In genomic region chr14:72709710-72710340, GRCm38 (mm10) we compare ENCODE assay signal across 8 mouse cellular contexts. TPM values are rescaled to one million over a fixed set of nuclear protein-coding genes. Genes with fewer than 3 reads are reported as not detected.
DNase-seq lines count a peak whose midpoint lies in the region; ATAC-seq and TF ChIP-seq lines count a peak whose summit lies in the region.

Gene Fndc3a, minus strand, starts transcription at chr14:72710003.

- no peak for TF ChIP-seq EP300 in liver, embryonic 14.5 days (IDR thresholded peaks at IDR 0.05; ENCODE audit: low read depth)

- H3K4me1 ChIP-seq in brown adipose tissue, adult 24 weeks (ENCODE audit: control insufficient read depth, insufficient read depth, insufficient read length, low read length), result no peaks in the 10 kb centered on the region
- H3K4me1 ChIP-seq in forebrain, embryonic 12.5 days, result peaks cover 7% of the 10 kb centered on the region; the same call in 1 of the 2 replicates
- peaks cover 7% of the 10 kb centered on the region; the same call in 1 of the 2 replicates for H3K4me1 ChIP-seq in heart, embryonic 16.5 days (ENCODE audit: control insufficient read depth, insufficient read depth, low read length)
- peaks cover 4 to 7% of the 10 kb centered on the region in 2 experiments; a peak in 2 of 4 replicates for H3K4me1 ChIP-seq in liver, embryonic 14.5 days (replicated peaks; ENCODE audit: control insufficient read depth in 2 of 2, insufficient read depth in 2 of 2, low read length in 1 of 2)
- H3K4me1 ChIP-seq in stomach, embryonic 15.5 days, result peaks cover 4% of the 10 kb centered on the region; the same call in 1 of the 2 replicates

- H3K36me3 ChIP-seq in forebrain, embryonic 12.5 days (replicated peaks), result no peaks in the 10 kb centered on the region
- H3K36me3 ChIP-seq in heart, embryonic 16.5 days (ENCODE audit: control insufficient read depth, insufficient read depth), result no peaks in the 10 kb centered on the region
- no peaks in the 10 kb centered on the region for H3K36me3 ChIP-seq in liver, embryonic 14.5 days (replicated peaks; ENCODE audit: control insufficient read depth, insufficient read depth, low read depth)
- H3K36me3 ChIP-seq in stomach, embryonic 15.5 days, result no peaks in the 10 kb centered on the region

- no peak for TF ChIP-seq CTCF in liver, embryonic 14.5 days (IDR thresholded peaks at IDR 0.05; ENCODE audit: low read depth)

- peak; percentile 93 for ATAC-seq in forebrain, embryonic 12.5 days (ENCODE audit: low FRiP score)
- peak; percentile 91 for ATAC-seq in heart, embryonic 16.5 days (replicated peaks; ENCODE audit: extremely low read depth, insufficient read depth, low FRiP score)
- peak; percentile 86 for ATAC-seq in liver, embryonic 14.5 days (ENCODE audit: insufficient read depth)
- ATAC-seq in stomach, embryonic 15.5 days (ENCODE audit: insufficient read depth, low FRiP score, low read depth), result peak; percentile 90

- WGBS in forebrain, embryonic 12.5 days, result under 1% methylated on average over 60 of the region's 82 CpGs
- under 1% methylated on average over 80 of the region's 82 CpGs for WGBS in heart, embryonic 16.5 days
- WGBS in liver, embryonic 14.5 days (ENCODE audit: insufficient replicate concordance), result under 1% methylated on average over 69 of the region's 82 CpGs
- under 1% methylated on average over 65 of the region's 82 CpGs for WGBS in stomach, embryonic 15.5 days

- H3K4me3 ChIP-seq in brown adipose tissue, adult 24 weeks (ENCODE audit: insufficient read depth, low read depth, low read length), result peak within 1 kb of the TSS; percentile 79
- H3K4me3 ChIP-seq in forebrain, embryonic 12.5 days (replicated peaks), result peak within 1 kb of the TSS; percentile 84
- H3K4me3 ChIP-seq in heart, embryonic 16.5 days (ENCODE audit: low read length), result peak within 1 kb of the TSS; percentile 98
- H3K4me3 ChIP-seq in liver, embryonic 14.5 days (ENCODE audit: insufficient read depth in 1 of 2, low read depth in 2 of 2, low read length in 2 of 2), result peak within 1 kb of the TSS; percentile 88 to 95
- H3K4me3 ChIP-seq in stomach, embryonic 15.5 days (replicated peaks), result peak within 1 kb of the TSS; percentile 97

- peak within 1 kb of the TSS; percentile 78 for H3K4me2 ChIP-seq in forebrain, embryonic 12.5 days
- H3K4me2 ChIP-seq in heart, embryonic 16.5 days (ENCODE audit: low read depth, low read length), result peak within 1 kb of the TSS; percentile 80
- H3K4me2 ChIP-seq in liver, embryonic 14.5 days (ENCODE audit: low read depth), result peak within 1 kb of the TSS; percentile 90
- H3K4me2 ChIP-seq in stomach, embryonic 15.5 days, result peak within 1 kb of the TSS; percentile 74

- peak within 1 kb of the TSS; percentile 60 for H3K27ac ChIP-seq in brown adipose tissue, adult 24 weeks (replicated peaks; ENCODE audit: low read depth, low read length)
- H3K27ac ChIP-seq in forebrain, embryonic 12.5 days, result peak within 1 kb of the TSS; percentile 88
- peak within 1 kb of the TSS; percentile 91 for H3K27ac ChIP-seq in heart, embryonic 16.5 days (ENCODE audit: low read length)
- peak within 1 kb of the TSS; percentile 28; the same call in 1 of the 2 replicates for H3K27ac ChIP-seq in liver, embryonic 14.5 days
- peak within 1 kb of the TSS; percentile 94 for H3K27ac ChIP-seq in stomach, embryonic 15.5 days

- H3K9me3 ChIP-seq in forebrain, embryonic 12.5 days, result no peaks in the 10 kb centered on the region
- H3K9me3 ChIP-seq in heart, embryonic 16.5 days (replicated peaks; ENCODE audit: control insufficient read depth, low read length), result no peaks in the 10 kb centered on the region
- no peaks in the 10 kb centered on the region for H3K9me3 ChIP-seq in liver, embryonic 14.5 days (ENCODE audit: control insufficient read depth, low read length)
- H3K9me3 ChIP-seq in stomach, embryonic 15.5 days, result no peaks in the 10 kb centered on the region

- peaks cover 13% of the 10 kb centered on the region for H3K27me3 ChIP-seq in forebrain, embryonic 12.5 days
- peaks cover 2% of the 10 kb centered on the region; the same call in 1 of the 2 replicates for H3K27me3 ChIP-seq in heart, embryonic 16.5 days (ENCODE audit: control insufficient read depth, insufficient read depth, low read length)
- H3K27me3 ChIP-seq in liver, embryonic 14.5 days (ENCODE audit: control insufficient read depth, insufficient read depth, low read length), result peaks cover 14% of the 10 kb centered on the region
- no peaks in the 10 kb centered on the region for H3K27me3 ChIP-seq in stomach, embryonic 15.5 days (replicated peaks)

- peak within 1 kb of the TSS; percentile 84 for H3K9ac ChIP-seq in forebrain, embryonic 12.5 days
- peak within 1 kb of the TSS; percentile 98 for H3K9ac ChIP-seq in heart, embryonic 16.5 days (ENCODE audit: low read length)
- peak within 1 kb of the TSS; percentile 95 for H3K9ac ChIP-seq in liver, embryonic 14.5 days (replicated peaks)
- peak within 1 kb of the TSS; percentile 84 for H3K9ac ChIP-seq in stomach, embryonic 15.5 days

- DNase-seq in CD4-positive, CD25-positive, alpha-beta regulatory T cell, adult 2 months (ENCODE audit: low read depth, low spot score), result peak; percentile 92
- DNase-seq in kidney, postnatal 36 days, result peak; percentile 86 to 92
- peak; percentile 38 to 46 (median 40) for DNase-seq in liver, embryonic 14.5 days (ENCODE audit: low read depth in 3 of 3, low spot score in 3 of 3)
- DNase-seq in neural tube, embryonic 10.5 days (ENCODE audit: extremely low spot score, low spot score), result peak; percentile 87

RNA-seq across cellular contexts. Expression of gene Fndc3a, which starts in this region (rescaled TPM):
- 8.8 and 9.0 TPM in 2 replicates for polyA plus RNA-seq in brown adipose tissue, adult 24 weeks (2012; ENCODE audit: insufficient read depth, insufficient read length, missing spikeins)
- 45.4 and 46.6 TPM in 2 replicates for polyA plus RNA-seq in forebrain, embryonic 12.5 days (2016; fragmentation: Nextera tagmentation; extraction: Ambion mirVana)
- polyA plus RNA-seq in heart, embryonic 16.5 days (2015; fragmentation: Nextera tagmentation; extraction: Ambion mirVana), result 17.1 and 19.2 TPM in 2 replicates
- polyA plus RNA-seq in liver, embryonic 14.5 days (2012; rRNA removed), result 4.5 and 5.5 TPM in 2 replicates
- 6.8 and 7.1 TPM in 2 replicates for polyA plus RNA-seq in liver, embryonic 14.5 days (2014; fragmentation: Nextera tagmentation; extraction: Ambion mirVana)
- polyA plus RNA-seq in stomach, embryonic 15.5 days (2015; fragmentation: Nextera tagmentation; extraction: Ambion mirVana), result 45.1 and 48.9 TPM in 2 replicates

Comparison
In these comparisons a context has a peak if more than half of its experiments do, and no peak if none do; other contexts are left out.
1. Peak in every context shown above with its lines: DNase-seq, ATAC-seq, H3K4me3 ChIP-seq and H3K27ac ChIP-seq.
2. DNase-seq: peak in every context shown above with its lines; median percentile 92 in CD4-positive, CD25-positive, alpha-beta regulatory T cell, adult 2 months; 89 in kidney, postnatal 36 days; 87 in neural tube, embryonic 10.5 days; 40 in liver, embryonic 14.5 days.
3. H3K27ac ChIP-seq: peak in every context shown above with its lines; median percentile 94 in stomach, embryonic 15.5 days; 91 in heart, embryonic 16.5 days; 88 in forebrain, embryonic 12.5 days; 60 in brown adipose tissue, adult 24 weeks; 28 in liver, embryonic 14.5 days.